In genomic region chr1:58962865-58963264, GRCm38 (mm10) we compare ENCODE assay signal across 19 mouse cellular contexts. TPM values are rescaled to one million over a fixed set of nuclear protein-coding genes. Genes with fewer than 3 reads are reported as not detected.
A peak's percentile ranks its signal among the peaks of the same experiment; 100 is the strongest.
DNase-seq lines count a peak whose midpoint lies in the region; ATAC-seq and TF ChIP-seq lines count a peak whose summit lies in the region.
"Had no signal": no experiment of that assay in that cellular context is flagged by ENCODE, and none has a peak within 500 bp of the region (broad histone marks: within the 10 kb centered on the region; RNA-seq: fewer than 3 reads in every experiment).

No protein-coding gene starts in this region.

- no peak overlapping the region for H3K4me2 ChIP-seq in heart, embryonic 12.5 days
- H3K4me2 ChIP-seq in liver, embryonic 14.5 days (ENCODE audit: low read depth) = peak overlapping the region; percentile 78
- no peak overlapping the region for H3K4me2 ChIP-seq in forebrain, embryonic 16.5 days (ENCODE audit: low read length)
- H3K4me2 ChIP-seq: hindbrain, embryonic 13.5 days; limb, embryonic 15.5 days; midbrain, embryonic 12.5 days had no signal

- TF ChIP-seq EP300 in liver, embryonic 14.5 days (IDR thresholded peaks at IDR 0.05; ENCODE audit: low read depth) = no peak

- intact Hi-C loops in heart, postnatal 36 days (cut with DNase I) = no loop called here

- H3K27ac ChIP-seq in heart, embryonic 12.5 days (ENCODE audit: poor library complexity, severe bottlenecking) = peak overlapping the region; percentile 44; the same call in 1 of the 2 replicates
- peak overlapping the region; percentile 99 for H3K27ac ChIP-seq in liver, embryonic 14.5 days
- H3K27ac ChIP-seq in forebrain, embryonic 16.5 days (ENCODE audit: low read length) = no peak overlapping the region
- H3K27ac ChIP-seq: forebrain, embryonic 10.5 days; hindbrain, embryonic 13.5 days; left cerebral cortex, adult 2 months; limb, embryonic 15.5 days; midbrain, embryonic 12.5 days had no signal

- DNase-seq in heart, postnatal 36 days = no peak
- DNase-seq in liver, embryonic 14.5 days (ENCODE audit: low read depth in 3 of 3, low spot score in 3 of 3) = no peak
- no peak for DNase-seq in layer of hippocampus, adult 11-12 months (ENCODE audit: low spot score)
- DNase-seq in spleen, adult 18-20 months = no peak
- DNase-seq: adrenal gland, adult 8-10 months; forebrain, postnatal 0 days; gastrocnemius, postnatal 36 days; kidney, adult 18-20 months; kidney, postnatal 4 days; layer of hippocampus, adult 9-11 months; left cerebral cortex, postnatal 4 days had no signal

- H3K27me3 ChIP-seq in heart, embryonic 12.5 days (replicated peaks) = no peaks in the 10 kb centered on the region
- H3K27me3 ChIP-seq in erythroblast, embryonic 14.5 days (ENCODE audit: control insufficient read depth) = no peaks in the 10 kb centered on the region
- H3K27me3 ChIP-seq in liver, embryonic 14.5 days (ENCODE audit: control insufficient read depth, insufficient read depth, low read length) = no peaks in the 10 kb centered on the region
- no peaks in the 10 kb centered on the region for H3K27me3 ChIP-seq in forebrain, embryonic 16.5 days (replicated peaks; ENCODE audit: control insufficient read depth, insufficient read depth, low read length)
- H3K27me3 ChIP-seq: hindbrain, embryonic 13.5 days; limb, embryonic 15.5 days; midbrain, embryonic 12.5 days had no signal

- no peak overlapping the region for H3K4me3 ChIP-seq in heart, embryonic 12.5 days
- H3K4me3 ChIP-seq in erythroblast, embryonic 14.5 days (replicated peaks) = peak overlapping the region; percentile 55
- H3K4me3 ChIP-seq in liver, embryonic 14.5 days (ENCODE audit: insufficient read depth in 1 of 2, low read depth in 2 of 2, low read length in 2 of 2) = peak overlapping the region; percentile 15 to 43
- no peak overlapping the region for H3K4me3 ChIP-seq in forebrain, embryonic 16.5 days (replicated peaks; ENCODE audit: low read length)
- H3K4me3 ChIP-seq: forebrain, embryonic 10.5 days; hindbrain, embryonic 13.5 days; left cerebral cortex, adult 2 months; limb, embryonic 15.5 days; midbrain, embryonic 12.5 days had no signal

- H3K9ac ChIP-seq in heart, embryonic 12.5 days = no peak overlapping the region
- peak overlapping the region; percentile 80 for H3K9ac ChIP-seq in liver, embryonic 14.5 days (replicated peaks)
- no peak overlapping the region for H3K9ac ChIP-seq in forebrain, embryonic 16.5 days (replicated peaks; ENCODE audit: low read depth, low read length)
- H3K9ac ChIP-seq: forebrain, postnatal 0 days; hindbrain, embryonic 13.5 days; limb, embryonic 15.5 days; midbrain, embryonic 12.5 days had no signal

- TF ChIP-seq CTCF in liver, embryonic 14.5 days (IDR thresholded peaks at IDR 0.05; ENCODE audit: low read depth) = no peak

- peaks cover 58% of the 10 kb centered on the region for H3K4me1 ChIP-seq in heart, embryonic 12.5 days (replicated peaks)
- peaks cover 99% of the 10 kb centered on the region for H3K4me1 ChIP-seq in erythroblast, embryonic 14.5 days (ENCODE audit: control insufficient read depth)
- H3K4me1 ChIP-seq in liver, embryonic 14.5 days (replicated peaks; ENCODE audit: control insufficient read depth in 2 of 2, insufficient read depth in 2 of 2, low read length in 1 of 2) = peaks cover 86 to 90% of the 10 kb centered on the region in 2 experiments
- no peaks in the 10 kb centered on the region; the same call in 1 of the 2 replicates for H3K4me1 ChIP-seq in forebrain, embryonic 16.5 days (replicated peaks; ENCODE audit: control insufficient read depth, insufficient read depth, low read length)

- no peaks in the 10 kb centered on the region for H3K9me3 ChIP-seq in heart, embryonic 12.5 days (replicated peaks)
- H3K9me3 ChIP-seq in erythroblast, embryonic 14.5 days (ENCODE audit: control insufficient read depth, low read length) = no peaks in the 10 kb centered on the region
- no peaks in the 10 kb centered on the region for H3K9me3 ChIP-seq in liver, embryonic 14.5 days (ENCODE audit: control insufficient read depth, low read length)
- H3K9me3 ChIP-seq in forebrain, embryonic 16.5 days (ENCODE audit: control insufficient read depth, low read length) = no peaks in the 10 kb centered on the region
- H3K9me3 ChIP-seq: forebrain, embryonic 10.5 days; hindbrain, embryonic 13.5 days; limb, embryonic 15.5 days; midbrain, embryonic 12.5 days had no signal

- ATAC-seq in heart, embryonic 12.5 days (ENCODE audit: insufficient number of reproducible peaks, low FRiP score) = 0 out of 2 replicates have a peak, but pooled peaks have one; percentile 23
- peak; percentile 68 for ATAC-seq in liver, embryonic 14.5 days (ENCODE audit: insufficient read depth)
- ATAC-seq in forebrain, embryonic 16.5 days = no peak
- ATAC-seq: forebrain, postnatal 0 days had no signal

- H3K36me3 ChIP-seq in heart, embryonic 12.5 days = no peaks in the 10 kb centered on the region
- H3K36me3 ChIP-seq in erythroblast, embryonic 14.5 days (ENCODE audit: control insufficient read depth) = peaks cover 98% of the 10 kb centered on the region
- H3K36me3 ChIP-seq in liver, embryonic 14.5 days (replicated peaks; ENCODE audit: control insufficient read depth, insufficient read depth, low read depth) = peaks cover 16% of the 10 kb centered on the region
- no peaks in the 10 kb centered on the region for H3K36me3 ChIP-seq in forebrain, embryonic 16.5 days (ENCODE audit: control insufficient read depth, insufficient read depth)
- H3K36me3 ChIP-seq: forebrain, embryonic 10.5 days; hindbrain, embryonic 13.5 days; limb, embryonic 15.5 days; midbrain, embryonic 12.5 days had no signal

RNA-seq across cellular contexts. Expression of gene Trak2, which starts 10.4 kb away (rescaled TPM):
- polyA plus RNA-seq in heart, embryonic 12.5 days (2016; fragmentation: Nextera tagmentation; extraction: Ambion mirVana) = 44.7 and 47.8 TPM in 2 replicates
- total RNA-seq in heart, postnatal 36 days (2021) = 100 to 1,000 TPM; 165 to 186 TPM
- 54.9 and 57.2 TPM in 2 replicates for polyA plus RNA-seq in erythroblast, embryonic 14.5 days (2012)
- polyA plus RNA-seq in liver, embryonic 14.5 days (2012; rRNA removed) = 47.7 and 51.2 TPM in 2 replicates
- 43.1 and 52.4 TPM in 2 replicates for polyA plus RNA-seq in liver, embryonic 14.5 days (2014; fragmentation: Nextera tagmentation; extraction: Ambion mirVana)
- 24.0 and 26.1 TPM in 2 replicates for polyA plus RNA-seq in forebrain, embryonic 16.5 days (2015; fragmentation: Nextera tagmentation; extraction: Ambion mirVana)

RNA-seq across cellular contexts. Expression of gene Stradb, which starts 10.5 kb away (rescaled TPM):
- 23.1 and 25.5 TPM in 2 replicates for polyA plus RNA-seq in heart, embryonic 12.5 days (2016; fragmentation: Nextera tagmentation; extraction: Ambion mirVana)
- 10 to 100 TPM; 70.2 to 70.6 TPM for total RNA-seq in heart, postnatal 36 days (2021)
- 2.2 and 2.5 TPM in 2 replicates for polyA plus RNA-seq in erythroblast, embryonic 14.5 days (2012)
- 15.9 and 17.1 TPM in 2 replicates for polyA plus RNA-seq in liver, embryonic 14.5 days (2012; rRNA removed)
- polyA plus RNA-seq in liver, embryonic 14.5 days (2014; fragmentation: Nextera tagmentation; extraction: Ambion mirVana) = 44.1 and 46.1 TPM in 2 replicates
- 104 and 108 TPM in 2 replicates for polyA plus RNA-seq in forebrain, embryonic 16.5 days (2015; fragmentation: Nextera tagmentation; extraction: Ambion mirVana)

Comparison
In these comparisons a context has a peak if more than half of its experiments do, and no peak if none do; other contexts are left out.
1. H3K4me3 ChIP-seq: peak in erythroblast, embryonic 14.5 days (single experiment) and liver, embryonic 14.5 days (2 of 2); none in heart, embryonic 12.5 days (single experiment) and forebrain, embryonic 16.5 days (single experiment).